Mouse (Mus musculus) skeletal muscle tissue, postnatal 0 days (tissue): ENCODE results near the gene Prrt3. TPM values are rescaled to one million over a fixed set of nuclear protein-coding genes. Genes with fewer than 3 reads are reported as not detected.

Experiments
- microRNA-seq, 2 experiments: library from miRNA; unstranded; fragments of <30 nt; microRNA quantifications; one replicate each; pipeline ENCODE4; 2016
- polyA plus RNA-seq: library from polyadenylated mRNA; unstranded; fragments of >200 nt; fragmentation: Nextera tagmentation; extraction: Ambion mirVana; gene quantifications from 2 replicates; pipeline ENCODE4 v1.2.1, GENCODE M21; 2015

The Prrt3 gene
- polyA plus RNA-seq: 0.41 and 0.55 TPM in 2 replicates

GRCm38 (mm10) chr6:113501388-113502084, at the start of gene Prrt3:
Prrt3 (minus strand) TSS chr6:113501931.

DNA sequence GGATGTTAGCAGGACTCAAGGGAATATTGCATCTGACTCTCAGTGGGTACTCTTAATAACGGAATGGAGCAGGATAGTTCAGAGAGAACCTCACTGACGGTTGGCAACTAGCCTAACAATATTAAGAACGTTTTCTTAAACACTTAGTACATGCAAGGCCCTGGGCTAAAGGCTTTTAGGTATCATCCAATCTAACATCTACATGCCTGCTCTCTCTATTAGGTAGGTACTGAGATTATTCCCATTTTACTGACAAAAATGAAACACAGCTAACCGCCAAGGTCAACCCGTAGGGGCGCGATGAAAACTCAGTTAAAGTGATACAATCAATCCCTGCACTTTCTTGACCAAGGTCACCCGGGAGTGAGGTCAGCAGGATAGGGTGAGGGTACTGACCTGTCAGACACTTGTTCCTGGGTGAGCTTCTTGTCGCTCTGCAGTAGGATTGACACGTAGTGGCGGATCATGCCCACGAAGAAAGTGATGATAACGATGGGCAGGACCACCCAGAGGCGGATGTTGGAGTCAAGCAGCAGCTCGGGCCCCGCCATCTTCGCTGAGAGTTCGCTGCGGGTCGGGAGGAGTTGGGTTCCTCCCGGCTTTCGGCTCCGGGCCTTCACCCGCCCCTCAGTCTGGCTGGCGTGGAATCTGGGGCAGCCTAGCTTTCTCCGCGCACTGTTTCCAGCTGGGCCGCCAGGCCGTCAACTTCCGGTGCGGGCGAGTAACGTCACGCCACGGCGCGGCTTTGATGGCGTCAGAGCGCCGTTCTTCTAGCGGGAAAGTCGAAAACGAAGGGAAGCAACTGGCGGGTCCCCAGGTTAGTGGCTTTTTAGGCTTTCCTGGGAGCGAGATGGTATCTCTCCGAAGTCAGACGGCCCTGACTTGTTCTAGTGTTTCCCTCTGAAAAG, 29.5 kb upstream of the Prrt3 start, which contains the start of the genes Emc3 and Fancd2:
Gene Emc3 (minus strand): TSS at position 721 of the 908 bp plus-strand sequence.
Gene Fancd2 (plus strand): TSS at position 751 of the 908 bp plus-strand sequence.

DNA sequence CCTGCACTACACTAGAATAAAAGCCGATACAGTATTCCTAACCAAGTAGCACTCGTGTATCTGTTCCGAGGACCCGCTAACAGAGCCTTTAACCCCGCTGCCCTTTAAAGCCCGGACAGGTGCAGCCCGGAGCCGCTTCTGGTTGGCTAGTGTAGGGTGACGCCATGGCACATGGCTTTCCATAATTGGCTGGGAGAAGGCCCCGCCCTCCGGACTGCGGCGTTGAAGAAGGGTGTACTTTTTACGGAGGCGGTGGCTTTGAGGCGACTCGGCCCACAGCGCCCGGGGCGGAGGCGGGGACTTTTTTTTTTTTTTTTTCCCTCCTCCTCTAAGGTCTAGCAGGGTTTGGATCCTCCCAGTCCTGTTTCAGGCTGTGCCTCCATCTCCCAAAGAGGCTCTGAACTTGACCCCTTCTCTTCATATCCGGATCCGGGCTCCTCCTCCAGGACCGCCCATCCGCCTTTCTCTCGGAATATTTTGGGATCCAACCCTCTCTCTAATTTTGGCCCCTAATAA, 18.6 kb downstream of the Prrt3 start, which contains the start of gene Creld1:
Gene Creld1 (plus strand): TSS at position 198 of the 516 bp plus-strand sequence.

GRCm38 (mm10) chr6:113471297-113471936, 30.3 kb downstream of the Prrt3 start, which contains the start of gene Il17rc:
Il17rc (plus strand) TSS chr6:113471427.

GRCm38 (mm10) chr6:113457952-113458534, 43.7 kb downstream of the Prrt3 start, which contains the start of gene Il17re:
Il17re (plus strand) TSS chr6:113458484.

Small RNA genes lying within 50 kb of the gene (microRNA-seq; reads per million reads assigned to microRNA genes)
- gene Gm23365: 0 reads per million in 2 experiments

Other genes starting within 250 kb of the Prrt3 start
- gene Cpne9, start 219.6 kb downstream of the Prrt3 start, polyA plus RNA-seq: 0.09 and 0.10 TPM in 2 replicates
- gene Brpf1, start 194.8 kb downstream of the Prrt3 start, polyA plus RNA-seq: 6.6 and 7.6 TPM in 2 replicates
- gene Ogg1, start 175.0 kb downstream of the Prrt3 start, polyA plus RNA-seq: 6.9 and 7.9 TPM in 2 replicates
- 58.2 and 77.7 TPM in 2 replicates for gene Camk1, start 157.9 kb downstream of the Prrt3 start, polyA plus RNA-seq
- gene Tada3, start 124.0 kb downstream of the Prrt3 start, polyA plus RNA-seq: 32.0 and 32.4 TPM in 2 replicates
- 179 and 222 TPM in 2 replicates for gene Arpc4, start 123.8 kb downstream of the Prrt3 start, polyA plus RNA-seq
- 1.4 and 2.5 TPM in 2 replicates for gene Ttll3, start 112.7 kb downstream of the Prrt3 start, polyA plus RNA-seq
- 21.7 and 28.6 TPM in 2 replicates for gene Rpusd3, start 82.6 kb downstream of the Prrt3 start, polyA plus RNA-seq
- 8.3 and 223 TPM in 2 replicates for gene Cidec, start 66.2 kb downstream of the Prrt3 start, polyA plus RNA-seq
- gene Jagn1, start 59.4 kb downstream of the Prrt3 start, polyA plus RNA-seq: 63.9 and 64.1 TPM in 2 replicates
- gene Il17re, start 43.4 kb downstream of the Prrt3 start, polyA plus RNA-seq: 1.9 and 2.3 TPM in 2 replicates
- gene Il17rc, start 30.5 kb downstream of the Prrt3 start, polyA plus RNA-seq: 12.8 and 17.1 TPM in 2 replicates
- gene Creld1, start 18.6 kb downstream of the Prrt3 start, polyA plus RNA-seq: 25.2 and 33.4 TPM in 2 replicates
- 61.7 and 73.1 TPM in 2 replicates for gene Emc3, start 29.7 kb upstream of the Prrt3 start, polyA plus RNA-seq
- 1.5 and 1.7 TPM in 2 replicates for gene Fancd2, start 29.8 kb upstream of the Prrt3 start, polyA plus RNA-seq
- gene Fancd2os, start 98.8 kb upstream of the Prrt3 start, polyA plus RNA-seq: not detected in 2 replicates
- gene Brk1, start 102.8 kb upstream of the Prrt3 start, polyA plus RNA-seq: 143 and 159 TPM in 2 replicates
- gene Vhl, start 122.0 kb upstream of the Prrt3 start, polyA plus RNA-seq: 14.9 and 16.5 TPM in 2 replicates
- 5.6 and 5.9 TPM in 2 replicates for gene Irak2, start 136.5 kb upstream of the Prrt3 start, polyA plus RNA-seq
- gene Tatdn2, start 195.1 kb upstream of the Prrt3 start, polyA plus RNA-seq: 0.47 and 0.89 TPM in 2 replicates
- 0.27 and 0.30 TPM in 2 replicates for gene Ghrl, start 217.9 kb upstream of the Prrt3 start, polyA plus RNA-seq
- 120 and 147 TPM in 2 replicates for gene Sec13, start 238.8 kb upstream of the Prrt3 start, polyA plus RNA-seq